Mouse (Mus musculus): ENCODE data around the gene Gm17577. TPM values are rescaled to one million over a fixed set of nuclear protein-coding genes. Genes with fewer than 3 reads are reported as not detected.
"Not testable (repeated sequence)": the region's sequence is repeated elsewhere in the genome, so short reads cannot be mapped to it uniquely, and the experiment has no call there.

Gene Gm17577
- not detected in 2 replicates for polyA plus RNA-seq (2016; fragmentation: Nextera tagmentation; extraction: Ambion mirVana)

GRCm38 (mm10) chrX:123246807-123247206 lies at the start of gene Gm17577:
Gene Gm17577, minus strand, starts transcription at chrX:123246907.
- H3K27me3 ChIP-seq (ENCODE audit: low read depth, poor library complexity, severe bottlenecking); H3K27ac ChIP-seq (replicated peaks); H3K9me3 ChIP-seq (replicated peaks); H3K36me3 ChIP-seq; H3K4me3 ChIP-seq; DNase-seq (ENCODE audit: low spot score); H3K4me1 ChIP-seq: not testable (repeated sequence)
- no CpG with 5 or more reads among the region's 3 CpGs for WGBS

- H3K4me1 ChIP-seq; H3K36me3 ChIP-seq; H3K27ac ChIP-seq (replicated peaks); DNase-seq (ENCODE audit: low spot score); H3K27me3 ChIP-seq (ENCODE audit: low read depth, poor library complexity, severe bottlenecking); H3K4me3 ChIP-seq; H3K9me3 ChIP-seq (replicated peaks): not testable (repeated sequence)
- WGBS = 67% methylated on average over 1 of the region's 1 CpGs
Measured at GRCm38 (mm10) chrX:123222381-123222780, 24.3 kb downstream of the Gm17577 start, which contains the start of gene Srsx. Gene Srsx, minus strand, starts transcription at chrX:123222481.

Other genes with a start within 250 kb of the Gm17577 start
- gene Gm17521, start 217.2 kb downstream of the Gm17577 start, polyA plus RNA-seq (2016; fragmentation: Nextera tagmentation; extraction: Ambion mirVana) = not detected in 2 replicates
- 16.8 and 21.5 TPM in 2 replicates for gene Cldn34c1, start 143.4 kb downstream of the Gm17577 start, polyA plus RNA-seq (2016; fragmentation: Nextera tagmentation; extraction: Ambion mirVana)
- not detected in 2 replicates for gene Srsx, start 24.4 kb downstream of the Gm17577 start, polyA plus RNA-seq (2016; fragmentation: Nextera tagmentation; extraction: Ambion mirVana)